Mouse (Mus musculus) lung, embryonic 14.5 days (tissue): ENCODE results near the gene 4930402F06Rik. TPM values are rescaled to one million over a fixed set of nuclear protein-coding genes. Genes with fewer than 3 reads are reported as not detected.

Experiments
- ATAC-seq: fragments of 200-750 bp; cut with Nextera tagmentation; 2 replicates; pipeline ENCODE4 v1.8.0; 2017; ENCODE audit warnings: mild to moderate bottlenecking, moderate TSS enrichment, moderate library complexity; ENCODE audit not compliant: insufficient read depth
- DNase-seq: peaks from one replicate; pipeline ENCODE4 v3.0.0-alpha.2; 2015
- H3K27ac ChIP-seq: fragments of 300-500 bp; sonication (generic); 2 replicates; pipeline ENCODE4 v1.5.1; 2014; ENCODE audit warnings: low read depth, mild to moderate bottlenecking, moderate library complexity
- H3K27me3 ChIP-seq: fragments of 300-500 bp; sonication (generic); 2 replicates; pipeline ENCODE4 v1.6.1; 2014; ENCODE audit warnings: low read length, control low read depth; ENCODE audit not compliant: insufficient read depth
- H3K36me3 ChIP-seq: fragments of 300-500 bp; sonication (generic); 2 replicates; pipeline ENCODE4 v1.6.1; 2014; ENCODE audit warnings: control low read depth; ENCODE audit not compliant: insufficient read depth
- H3K4me1 ChIP-seq: fragments of 300-500 bp; sonication (generic); 2 replicates; pipeline ENCODE4 v1.6.1; 2014; ENCODE audit warnings: antibody characterized with exemption, control low read depth; ENCODE audit not compliant: insufficient read depth
- H3K4me2 ChIP-seq: fragments of 300-500 bp; sonication (generic); 2 replicates; pipeline ENCODE4 v1.6.1; 2014; ENCODE audit warnings: mild to moderate bottlenecking
- H3K4me3 ChIP-seq: fragments of 300-500 bp; sonication (generic); 2 replicates; pipeline ENCODE4 v1.5.1; 2014; ENCODE audit warnings: low read depth, low read length
- H3K9ac ChIP-seq: fragments of 300-500 bp; sonication (generic); 2 replicates; pipeline ENCODE4 v1.6.1; 2014
- H3K9me3 ChIP-seq: fragments of 300-500 bp; sonication (generic); 2 replicates; pipeline ENCODE4 v1.6.1; 2016; ENCODE audit warnings: low read depth, low read length, control low read depth
- CTCF ChIP-seq: IDR thresholded peaks from 2 replicates; pipeline ENCODE4 v1.5.1; 2016; ENCODE audit warnings: antibody characterized with exemption, low read depth
- WGBS: fragments of 180-500 bp; shearing (Covaris S2); extraction: QIAGEN DNeasy Blood & Tissue Kit; methylation state at CpG from one replicate; pipeline ENCODE4 v1.1.7; 2014; 5-methylcytosine and 5-hydroxymethylcytosine counted together
- polyA plus RNA-seq: library from polyadenylated mRNA; unstranded; fragments of >200 nt; fragmentation: Nextera tagmentation; extraction: Ambion mirVana; gene quantifications from 2 replicates; pipeline ENCODE4 v1.2.1, GENCODE M21; 2014

Gene 4930402F06Rik
- not detected in 2 replicates for polyA plus RNA-seq

DNA sequence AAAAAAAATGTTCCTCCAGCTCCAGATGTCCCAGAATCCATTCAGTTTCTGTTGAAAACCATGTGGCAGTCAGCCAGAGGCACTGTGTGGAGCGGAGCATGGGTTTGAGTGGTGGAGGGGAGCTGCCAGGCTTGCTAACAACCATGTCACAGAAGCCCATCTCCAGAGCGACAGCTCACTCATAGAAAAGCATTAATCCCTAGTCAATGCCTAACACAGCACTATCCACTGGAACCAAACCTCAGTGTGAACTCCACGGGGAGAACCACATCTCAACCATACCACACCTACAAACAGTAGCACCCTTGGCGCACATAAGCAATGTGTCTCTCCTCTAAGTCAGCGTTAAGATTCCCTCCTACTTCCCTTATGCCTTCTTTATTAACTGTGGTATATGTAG is at the start of gene 4930402F06Rik:
TSS of gene 4930402F06Rik (minus strand) at position 80 of the 400 bp plus-strand sequence.
- no peak for TF ChIP-seq CTCF
- H3K9ac ChIP-seq, result no peak within 1 kb of the TSS
- no peak within 1 kb of the TSS for H3K4me2 ChIP-seq
- H3K27ac ChIP-seq, result no peak within 1 kb of the TSS; the same call in 1 of the 2 replicates
- no peak within 1 kb of the TSS for H3K4me3 ChIP-seq
- 0 out of 2 replicates have a peak, but pooled peaks cover 2% of the 10 kb centered on the region for H3K4me1 ChIP-seq
- 58% methylated on average over 5 of the region's 5 CpGs for WGBS
- no peaks in the 10 kb centered on the region for H3K9me3 ChIP-seq
- peak; percentile 49 for ATAC-seq
- DNase-seq, result peak; percentile 45
- H3K27me3 ChIP-seq, result no peaks in the 10 kb centered on the region
- peaks cover 7% of the 10 kb centered on the region; the same call in 1 of the 2 replicates for H3K36me3 ChIP-seq

DNA sequence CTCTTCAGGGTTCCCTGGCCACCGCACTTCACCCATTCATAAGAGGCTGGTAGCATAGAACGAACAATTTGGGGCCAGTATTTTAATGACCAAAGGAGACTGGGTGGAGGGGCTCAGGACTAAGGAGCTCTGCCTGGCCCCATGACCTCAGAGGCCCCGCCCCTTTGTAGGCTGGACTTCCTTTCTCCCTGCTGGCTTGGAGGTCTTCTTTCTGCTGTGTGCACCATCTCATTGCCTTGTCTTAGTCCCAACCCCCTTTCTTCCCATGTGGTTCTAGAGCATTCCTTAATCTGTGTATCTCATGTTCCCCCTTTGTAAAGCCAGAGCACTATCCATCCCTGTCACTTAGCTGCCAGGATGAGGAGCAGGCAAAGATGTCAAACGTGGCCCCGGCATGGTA is 49.3 kb upstream of the 4930402F06Rik start:
- Histone ChIP-seq H3K4me2 (no peak overlapping the region; the same call in 1 of the 2 replicates), H3K9ac (no peak overlapping the region)
- 67% methylated on average over 5 of the region's 5 CpGs for WGBS

DNA sequence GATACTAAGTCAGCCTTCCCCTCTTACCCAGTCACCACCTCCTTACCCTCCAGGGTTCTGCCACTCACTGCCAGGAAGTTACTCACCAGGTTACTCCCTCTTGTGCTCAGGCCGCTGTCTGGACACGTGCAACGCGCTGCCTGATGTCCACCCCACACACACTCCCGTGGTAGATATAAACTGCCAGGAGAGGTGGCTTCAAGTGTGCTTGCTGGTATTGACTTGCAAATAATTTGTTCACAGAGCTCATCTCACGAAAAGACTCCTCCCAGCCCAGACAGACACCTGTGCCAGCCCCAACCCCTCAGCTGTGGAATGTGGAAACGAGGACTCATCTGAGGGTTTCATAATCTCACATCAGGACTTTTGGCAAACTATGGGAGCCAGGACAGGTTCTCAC is 48.6 kb upstream of the 4930402F06Rik start:
- TF ChIP-seq CTCF, result no peak
- 67% methylated on average over 7 of the region's 7 CpGs for WGBS
- DNase-seq (no peak), ATAC-seq (0 out of 2 replicates have a peak, but pooled peaks have one; percentile 6)
- H3K9ac ChIP-seq, result no peak overlapping the region
- no peaks in the 10 kb centered on the region for H3K27me3 ChIP-seq
- H3K36me3 ChIP-seq, result no peaks in the 10 kb centered on the region
- H3K4me1 ChIP-seq, result peaks cover 27% of the 10 kb centered on the region
- no peak overlapping the region for H3K4me3 ChIP-seq
- H3K9me3 ChIP-seq, result no peaks in the 10 kb centered on the region
- no peak overlapping the region for H3K27ac ChIP-seq
- no peak overlapping the region for H3K4me2 ChIP-seq

More for the DNA sequence above, 49.3 kb upstream of the 4930402F06Rik start:
- H3K27ac ChIP-seq, result peak overlapping the region; percentile 43; the same call in 1 of the 2 replicates
- no peaks in the 10 kb centered on the region for H3K36me3 ChIP-seq
- H3K27me3 ChIP-seq, result no peaks in the 10 kb centered on the region
- no peak for ATAC-seq
- H3K4me1 ChIP-seq, result peaks cover 27% of the 10 kb centered on the region
- TF ChIP-seq CTCF, result no peak
- peak; percentile 28 for DNase-seq
- no peaks in the 10 kb centered on the region for H3K9me3 ChIP-seq
- H3K4me3 ChIP-seq, result no peak overlapping the region

DNA sequence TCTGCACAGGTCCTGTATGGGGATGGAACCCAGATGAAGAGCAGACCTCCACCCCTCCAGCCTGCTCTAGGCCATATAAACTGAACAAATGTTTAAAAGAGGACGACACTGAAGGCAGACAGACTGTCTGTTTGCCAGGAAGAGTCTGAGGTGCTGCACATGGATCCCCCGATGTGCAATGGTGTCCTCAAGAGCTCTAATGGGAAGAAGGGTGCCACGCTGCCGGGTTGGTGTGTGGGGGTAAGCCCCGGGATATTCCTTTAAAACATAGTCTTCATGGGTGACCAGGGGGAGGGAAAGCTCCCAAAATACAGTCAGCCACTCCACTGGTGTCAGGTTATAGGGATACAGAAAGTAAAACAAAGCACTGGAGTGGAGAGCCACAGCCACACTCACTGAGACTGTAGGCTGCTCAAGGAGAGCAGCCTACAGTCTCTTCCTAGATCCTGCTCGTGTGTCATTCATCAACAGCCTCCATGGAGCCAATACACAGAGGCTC is 47.8 kb upstream of the 4930402F06Rik start:
- DNase-seq, result peak; percentile 7
- Histone ChIP-seq H3K4me2 (peak overlapping the region; percentile 32), H3K9ac (no peak overlapping the region), H3K4me1 (peaks cover 27% of the 10 kb centered on the region), H3K9me3 (no peaks in the 10 kb centered on the region), H3K27me3 (no peaks in the 10 kb centered on the region), H3K27ac (peak overlapping the region; percentile 85), H3K4me3 (no peak overlapping the region), H3K36me3 (no peaks in the 10 kb centered on the region)
- 59% methylated on average over 6 of the region's 6 CpGs for WGBS
- ATAC-seq, result no peak
- TF ChIP-seq CTCF, result no peak

DNA sequence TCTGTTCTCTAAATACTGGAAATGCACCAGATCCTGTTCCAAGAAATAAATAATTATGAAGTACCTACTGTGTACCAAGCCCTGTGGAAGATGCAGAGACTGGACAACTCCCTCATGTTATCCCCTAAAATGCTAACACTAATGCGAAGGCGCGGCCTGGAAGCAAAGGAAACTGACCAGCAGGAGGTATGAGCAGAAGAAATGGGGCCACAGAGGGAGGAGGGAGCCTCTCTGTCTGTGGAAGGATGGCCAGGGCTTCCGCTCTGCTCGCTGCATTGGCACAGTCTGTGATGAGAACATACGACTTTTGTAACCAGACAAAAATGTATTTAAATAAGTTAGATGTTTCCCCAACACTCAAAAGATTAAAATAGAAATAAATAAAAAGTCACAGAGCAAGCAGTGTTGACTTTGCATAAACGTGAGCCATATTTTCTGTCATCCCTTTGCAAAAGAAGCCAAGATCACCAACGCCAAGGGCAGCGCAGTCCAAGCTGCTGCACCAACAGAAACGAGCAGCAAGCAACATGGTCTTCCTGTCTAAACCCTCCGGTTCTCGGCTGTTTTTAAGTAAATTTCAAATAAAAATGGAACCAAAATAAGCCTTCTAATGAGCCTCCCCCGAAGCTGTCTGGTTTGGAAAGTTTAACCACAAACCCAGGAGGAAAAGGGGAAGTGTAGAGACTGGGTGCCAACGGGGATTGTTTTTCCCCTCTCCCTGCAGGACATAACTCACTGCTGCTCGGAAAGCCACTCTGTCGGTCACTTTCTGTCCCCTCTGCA is 47.2 kb upstream of the 4930402F06Rik start:
- Histone ChIP-seq H3K4me1 (peaks cover 27% of the 10 kb centered on the region), H3K4me3 (no peak overlapping the region), H3K27me3 (no peaks in the 10 kb centered on the region), H3K9ac (no peak overlapping the region), H3K4me2 (peak overlapping the region; percentile 32), H3K36me3 (no peaks in the 10 kb centered on the region), H3K27ac (peak overlapping the region; percentile 85), H3K9me3 (no peaks in the 10 kb centered on the region)
- DNase-seq (peak; percentile 61), ATAC-seq (no peak; the same call in 1 of the 2 replicates)
- TF ChIP-seq CTCF, result no peak
- WGBS, result 42% methylated on average over 16 of the region's 16 CpGs

DNA sequence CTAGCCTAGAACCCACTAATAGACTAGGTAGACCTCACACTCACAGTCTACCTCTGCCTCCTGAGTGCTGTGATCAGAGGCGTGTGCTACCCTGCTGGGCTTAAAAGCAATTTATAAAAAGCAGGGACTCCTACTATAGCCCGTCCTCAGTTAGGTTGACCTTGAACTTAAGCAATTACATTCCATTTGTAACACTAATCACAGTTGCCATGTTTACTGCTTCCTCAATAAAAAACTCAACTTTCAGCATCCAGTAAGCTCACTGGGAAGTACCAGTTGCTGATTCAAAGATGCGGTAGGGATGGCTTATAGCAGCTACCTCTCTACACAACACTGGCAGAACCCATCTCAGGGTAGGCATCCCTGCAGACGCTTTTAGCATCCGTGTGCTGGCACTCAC is 46.4 kb upstream of the 4930402F06Rik start:
- Histone ChIP-seq H3K27me3 (no peaks in the 10 kb centered on the region), H3K4me2 (no peak overlapping the region), H3K9me3 (no peaks in the 10 kb centered on the region), H3K36me3 (no peaks in the 10 kb centered on the region), H3K27ac (no peak overlapping the region), H3K4me3 (no peak overlapping the region), H3K4me1 (peaks cover 26% of the 10 kb centered on the region), H3K9ac (no peak overlapping the region)
- DNase-seq (no peak), ATAC-seq (no peak)
- 67% methylated on average over 5 of the region's 5 CpGs for WGBS
- no peak for TF ChIP-seq CTCF

DNA sequence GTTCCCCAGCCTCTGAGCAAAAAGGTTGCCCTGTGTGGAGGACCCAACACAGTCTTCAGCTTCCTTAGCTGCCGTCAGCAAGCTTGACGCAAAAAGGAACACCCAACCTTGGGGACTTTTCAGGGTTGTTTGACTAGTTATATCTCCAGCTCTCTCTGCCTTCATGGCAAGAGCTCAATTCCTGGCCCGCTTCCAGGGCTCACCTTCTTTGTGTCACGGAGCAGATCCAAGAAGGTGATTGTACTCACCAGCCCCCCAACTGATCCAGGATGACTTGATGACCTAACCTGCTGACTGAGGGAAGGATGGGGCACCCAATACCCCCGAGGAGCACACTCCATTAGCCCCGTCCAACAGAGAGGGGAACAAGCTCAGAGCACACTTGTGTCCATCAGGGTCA is 45.1 kb upstream of the 4930402F06Rik start:
- Histone ChIP-seq H3K9ac (no peak overlapping the region), H3K27me3 (no peaks in the 10 kb centered on the region), H3K4me2 (no peak overlapping the region), H3K4me1 (peaks cover 24% of the 10 kb centered on the region), H3K4me3 (no peak overlapping the region), H3K36me3 (no peaks in the 10 kb centered on the region), H3K27ac (no peak overlapping the region), H3K9me3 (no peaks in the 10 kb centered on the region)
- WGBS, result 64% methylated on average over 6 of the region's 6 CpGs
- TF ChIP-seq CTCF, result no peak
- ATAC-seq (no peak), DNase-seq (peak; percentile 41)
